Mouse (Mus musculus): ENCODE measurements at regions not wholly inside any gene's neighbourhood (a gene's known extent, or its start where the extent isn't known, plus 50 kb on each side); places are given as distances from the start of the nearest gene placed in this dataset.

DNA sequence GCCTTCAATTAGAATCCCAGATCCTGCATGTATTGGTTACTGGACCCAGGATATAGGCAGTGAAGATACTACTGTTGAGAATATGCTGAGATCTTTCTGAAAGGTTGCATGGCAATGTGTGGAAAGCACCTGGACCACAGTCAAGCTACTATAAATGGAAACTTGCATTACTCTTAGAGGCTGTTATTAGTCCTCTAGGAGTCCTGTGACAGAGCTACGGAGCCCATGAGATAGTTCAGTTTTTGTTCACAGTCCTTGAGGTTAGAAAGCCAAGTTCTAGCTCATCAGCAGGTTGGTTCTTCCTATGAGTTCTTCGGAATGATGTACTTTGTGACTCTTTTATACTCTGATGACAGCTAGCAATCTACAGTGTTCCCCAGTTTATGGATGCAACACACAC lies 84.0 kb downstream of the Gpr65 start (continued):
- TF ChIP-seq MAZ (IDR thresholded peaks at IDR 0.05; ENCODE audit: low read depth, low read length) (no peak), SMC3 (IDR thresholded peaks at IDR 0.05; ENCODE audit: low read depth, low read length) (peak; percentile 12; the same call in 1 of the 2 replicates), CTCF (conservative IDR thresholded peaks at IDR 0.05 in 1 of 2, IDR thresholded peaks at IDR 0.05 in 1 of 2; ENCODE audit: low read depth in 2 of 2, low read length in 2 of 2) (no peak), EP300 (IDR thresholded peaks at IDR 0.05; ENCODE audit: low read length) (peak; percentile 95), POLR2AphosphoS2 (IDR thresholded peaks at IDR 0.05; ENCODE audit: low read depth, low read length) (no peak), IRF4 (IDR thresholded peaks at IDR 0.05; ENCODE audit: low read depth, low read length) (peak; percentile 95), MXI1 (IDR thresholded peaks at IDR 0.05; ENCODE audit: low read depth, low read length) (no peak), RAD21 (IDR thresholded peaks at IDR 0.05; ENCODE audit: low read depth, low read length) (peak; percentile 5; the same call in 1 of the 2 replicates), KAT2A (IDR thresholded peaks at IDR 0.05; ENCODE audit: insufficient replicate concordance, low read length) (no peak), USF2 (conservative IDR thresholded peaks at IDR 0.05; ENCODE audit: low read depth, low read length) (no peak), UBTF (IDR thresholded peaks at IDR 0.05; ENCODE audit: low read depth, low read length) (no peak), SIN3A (IDR thresholded peaks at IDR 0.05; ENCODE audit: low read length) (no peak), RCOR1 (conservative IDR thresholded peaks at IDR 0.05; ENCODE audit: low read depth, low read length) (peak; percentile 62; the same call in 1 of the 2 replicates)

DNA sequence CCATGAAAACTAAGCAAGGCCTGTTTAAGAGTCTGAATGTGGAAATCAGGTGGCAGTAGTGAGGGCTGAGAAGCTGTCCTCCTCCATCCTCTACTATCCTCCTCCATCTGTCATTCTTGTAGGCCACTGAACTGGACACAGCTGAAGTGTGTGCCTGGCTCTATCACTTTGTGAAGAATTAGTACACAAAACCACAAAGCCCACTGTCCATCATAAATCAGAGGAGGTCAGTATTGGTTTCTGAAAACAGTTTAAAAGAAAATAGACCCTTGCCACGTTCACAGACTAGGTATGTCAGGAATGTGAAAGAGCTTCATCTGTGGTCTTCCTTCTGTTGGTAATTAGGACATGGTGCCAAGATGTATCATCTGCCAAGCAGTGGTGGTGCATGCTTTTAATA lies 86.1 kb downstream of the Gpr65 start:
- no peak overlapping the region for H3K9ac ChIP-seq (ENCODE audit: insufficient read depth, low read depth)
- in situ Hi-C loops (cut with MboI; ENCODE audit: low pct_ligation_motif_present, low pct_unique_long_range_greater_than_20kb, low sequenced_read_pairs) (no loop called here), dilution Hi-C loops (cut with MboI; ENCODE audit: extremely low pct_ligation_motif_present, extremely low pct_unique_long_range_greater_than_20kb, low sequenced_read_pairs) (no loop called here)

DNA sequence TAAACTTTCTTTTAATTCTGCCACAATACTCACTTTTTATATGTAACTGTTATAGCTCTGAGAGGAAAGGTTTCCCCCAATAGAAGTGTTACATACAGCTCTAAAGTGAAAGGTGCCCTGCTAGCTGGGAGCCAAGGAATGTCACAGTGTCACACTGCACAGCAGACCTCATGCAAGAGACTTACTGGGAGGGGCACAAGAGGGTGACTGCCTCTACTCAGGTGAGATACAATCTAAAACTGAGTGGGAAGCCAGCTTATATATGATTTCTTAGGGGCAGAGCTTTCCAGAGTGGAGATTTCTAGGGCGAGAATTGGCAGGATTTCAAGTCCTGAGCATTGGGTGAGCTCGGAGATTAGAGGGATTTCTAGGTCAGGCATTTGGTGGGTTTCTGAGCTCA lies 99.1 kb downstream of the Gpr65 start:
- H3K4me1 ChIP-seq (ENCODE audit: control insufficient read depth in 1 of 2, insufficient read depth in 2 of 2) = peaks cover 8 to 23% of the 10 kb centered on the region in 2 experiments; a peak in 3 of 4 replicates
- DNase-seq (ENCODE audit: extremely low read depth) = no peak
- TF ChIP-seq CHD1 (IDR thresholded peaks at IDR 0.05; ENCODE audit: low read depth, low read length) (no peak), EP300 (IDR thresholded peaks at IDR 0.05; ENCODE audit: low read length) (no peak), CHD2 (IDR thresholded peaks at IDR 0.05; ENCODE audit: low read length) (no peak), HCFC1 (IDR thresholded peaks at IDR 0.05; ENCODE audit: low read depth, low read length) (no peak), JUND (conservative IDR thresholded peaks at IDR 0.05; ENCODE audit: low read depth, low read length) (no peak), MXI1 (IDR thresholded peaks at IDR 0.05; ENCODE audit: low read depth, low read length) (no peak), MYC (IDR thresholded peaks at IDR 0.05; ENCODE audit: low read depth, low read length) (no peak), CTCF (conservative IDR thresholded peaks at IDR 0.05 in 1 of 2, IDR thresholded peaks at IDR 0.05 in 1 of 2; ENCODE audit: low read depth in 2 of 2, low read length in 2 of 2) (no peak), ELF1 (IDR thresholded peaks at IDR 0.05; ENCODE audit: low read depth, low read length) (no peak)
- no peaks in the 10 kb centered on the region for H3K36me3 ChIP-seq (replicated peaks in 1 of 2; ENCODE audit: control insufficient read depth in 1 of 2, insufficient read depth in 1 of 2, low read length in 1 of 2)
- H3K79me2 ChIP-seq (replicated peaks; ENCODE audit: control insufficient read depth, extremely low read depth, insufficient read depth, poor library complexity, severe bottlenecking) = no peaks in the 10 kb centered on the region
- in situ Hi-C loops (cut with MboI; ENCODE audit: low pct_ligation_motif_present, low pct_unique_long_range_greater_than_20kb, low sequenced_read_pairs) = no loop called here
- dilution Hi-C loops (cut with MboI; ENCODE audit: extremely low pct_ligation_motif_present, extremely low pct_unique_long_range_greater_than_20kb, low sequenced_read_pairs) = no loop called here
- no peak overlapping the region for H3K4me2 ChIP-seq (ENCODE audit: insufficient read depth, low read depth, poor library complexity, severe bottlenecking)
- H3K27ac ChIP-seq (ENCODE audit: insufficient read depth, low read depth) = no peak overlapping the region
- no peak overlapping the region for H3K4me3 ChIP-seq (replicated peaks in 1 of 3; ENCODE audit: low read depth in 2 of 3, low read length in 2 of 3, poor library complexity in 1 of 3)
- no peak overlapping the region for H3K9ac ChIP-seq (ENCODE audit: insufficient read depth, low read depth)
- H3K9me3 ChIP-seq (replicated peaks; ENCODE audit: low read length) = no peaks in the 10 kb centered on the region
- H3K27me3 ChIP-seq (replicated peaks) = no peaks in the 10 kb centered on the region

More for the DNA sequence above, 86.1 kb downstream of the Gpr65 start:
- DNase-seq (ENCODE audit: extremely low read depth) = no peak
- Histone ChIP-seq H3K4me2 (ENCODE audit: insufficient read depth, low read depth, poor library complexity, severe bottlenecking) (no peak overlapping the region), H3K79me2 (replicated peaks; ENCODE audit: control insufficient read depth, extremely low read depth, insufficient read depth, poor library complexity, severe bottlenecking) (no peaks in the 10 kb centered on the region), H3K9me3 (replicated peaks; ENCODE audit: low read length) (no peaks in the 10 kb centered on the region), H3K4me3 (replicated peaks in 1 of 3; ENCODE audit: low read depth in 2 of 3, low read length in 2 of 3, poor library complexity in 1 of 3) (no peak overlapping the region), H3K27ac (ENCODE audit: insufficient read depth, low read depth) (no peak overlapping the region), H3K36me3 (replicated peaks in 1 of 2; ENCODE audit: control insufficient read depth in 1 of 2, insufficient read depth in 1 of 2, low read length in 1 of 2) (no peaks in the 10 kb centered on the region), H3K27me3 (replicated peaks) (no peaks in the 10 kb centered on the region), H3K4me1 (ENCODE audit: control insufficient read depth in 1 of 2, insufficient read depth in 2 of 2) (peaks cover 3 to 21% of the 10 kb centered on the region in 2 experiments; a peak in 3 of 4 replicates)
- TF ChIP-seq SMC3 (IDR thresholded peaks at IDR 0.05; ENCODE audit: low read depth, low read length) = no peak
- TF ChIP-seq BHLHE40 (IDR thresholded peaks at IDR 0.05; ENCODE audit: low read depth, low read length) = no peak
- no peak for TF ChIP-seq ZMIZ1 (IDR thresholded peaks at IDR 0.05; ENCODE audit: low read depth, low read length)
- TF ChIP-seq CTCF (conservative IDR thresholded peaks at IDR 0.05 in 1 of 2, IDR thresholded peaks at IDR 0.05 in 1 of 2; ENCODE audit: low read depth in 2 of 2, low read length in 2 of 2) = no peak
- TF ChIP-seq EP300 (IDR thresholded peaks at IDR 0.05; ENCODE audit: low read length) = no peak
- TF ChIP-seq CHD2 (IDR thresholded peaks at IDR 0.05; ENCODE audit: low read length) = no peak
- TF ChIP-seq ELF1 (IDR thresholded peaks at IDR 0.05; ENCODE audit: low read depth, low read length) = no peak
- no peak for TF ChIP-seq ZC3H11A (IDR thresholded peaks at IDR 0.05; ENCODE audit: low read depth, low read length)
- no peak for TF ChIP-seq RAD21 (IDR thresholded peaks at IDR 0.05; ENCODE audit: low read depth, low read length)
